Mouse (Mus musculus): ENCODE results near the gene Cog3. TPM values are rescaled to one million over a fixed set of nuclear protein-coding genes. Genes with fewer than 3 reads are reported as not detected.

The Cog3 gene
- 40.2 TPM for polyA plus RNA-seq (2017; shearing (Covaris generic))

GRCm38 (mm10) chr14:75753991-75754817, at the start of gene Cog3:
Gene Cog3, minus strand, starts transcription at chr14:75754517.

GRCm38 (mm10) chr14:75786868-75787793, 32.8 kb upstream of the Cog3 start, which contains the start of gene Slc25a30:
Gene Slc25a30, minus strand, starts transcription at chr14:75787037.

Other genes with a start within 250 kb of the Cog3 start
- gene Spert, start 161.4 kb downstream of the Cog3 start, polyA plus RNA-seq (2017; shearing (Covaris generic)), result not detected
- gene Erich6b, start 112.3 kb downstream of the Cog3 start, polyA plus RNA-seq (2017; shearing (Covaris generic)), result not detected
- gene Slc25a30, start 32.5 kb upstream of the Cog3 start, polyA plus RNA-seq (2017; shearing (Covaris generic)), result 15.8 TPM
- 2,169 TPM for gene Tpt1, start 90.6 kb upstream of the Cog3 start, polyA plus RNA-seq (2017; shearing (Covaris generic))
- gene Kctd4, start 200.5 kb upstream of the Cog3 start, polyA plus RNA-seq (2017; shearing (Covaris generic)), result 0.65 TPM

All from naive thymus-derived CD4-positive, alpha-beta T cell, adult 5 months (primary cell).